Mouse (Mus musculus) ovary, postnatal 14 days (tissue): Measurements from ENCODE around the gene Eml1.

Source experiments
- DNase-seq: peaks from one replicate; pipeline ENCODE4 v3.0.0; 2022; ENCODE audit warnings: low spot score

The Eml1 gene

GRCm38 (mm10) chr12:108422858-108423631 is 52.3 kb downstream of the Eml1 start:
- peak; percentile 85 for DNase-seq

GRCm38 (mm10) chr12:108430964-108431363 is 60.2 kb downstream of the Eml1 start:
- no peak for DNase-seq

GRCm38 (mm10) chr12:108431714-108432113 is 61.0 kb downstream of the Eml1 start:
- no peak for DNase-seq

- no peak for DNase-seq
These were observed 61.8 kb downstream of the Eml1 start for GRCm38 (mm10) chr12:108432578-108432977.

GRCm38 (mm10) chr12:108433030-108433429 is 62.3 kb downstream of the Eml1 start:
- DNase-seq, result no peak

- peak; percentile 29 for DNase-seq
These were observed 62.7 kb downstream of the Eml1 start for GRCm38 (mm10) chr12:108433498-108433897.

- DNase-seq, result no peak
These were observed 64.8 kb downstream of the Eml1 start for GRCm38 (mm10) chr12:108435444-108436015.

- no peak for DNase-seq
These were observed 65.5 kb downstream of the Eml1 start for GRCm38 (mm10) chr12:108436029-108436923.

- DNase-seq, result no peak
These were observed 66.7 kb downstream of the Eml1 start for GRCm38 (mm10) chr12:108437446-108437845.

GRCm38 (mm10) chr12:108443271-108443670 is 72.5 kb downstream of the Eml1 start:
- no peak for DNase-seq

- DNase-seq, result no peak
These were observed 73.0 kb downstream of the Eml1 start for GRCm38 (mm10) chr12:108443708-108444107.

- no peak for DNase-seq
These were observed 73.7 kb downstream of the Eml1 start for GRCm38 (mm10) chr12:108444166-108445115.

- no peak for DNase-seq
These were observed 76.0 kb downstream of the Eml1 start for GRCm38 (mm10) chr12:108446721-108447120.

- no peak for DNase-seq
These were observed 77.6 kb downstream of the Eml1 start for GRCm38 (mm10) chr12:108448396-108448795.

GRCm38 (mm10) chr12:108449935-108450334 is 79.2 kb downstream of the Eml1 start:
- DNase-seq, result no peak

GRCm38 (mm10) chr12:108450546-108450945 is 79.8 kb downstream of the Eml1 start:
- no peak for DNase-seq

- no peak for DNase-seq
These were observed 81.6 kb downstream of the Eml1 start for GRCm38 (mm10) chr12:108452151-108452874.

- DNase-seq, result no peak
These were observed 82.8 kb downstream of the Eml1 start for GRCm38 (mm10) chr12:108453561-108454044.

- no peak for DNase-seq
These were observed 84.2 kb downstream of the Eml1 start for GRCm38 (mm10) chr12:108455004-108455403.

GRCm38 (mm10) chr12:108472898-108473297 is 102.1 kb downstream of the Eml1 start:
- DNase-seq, result no peak

- DNase-seq, result no peak
These were observed 103.7 kb downstream of the Eml1 start for GRCm38 (mm10) chr12:108474440-108474839.
